In genomic region chr17:44734501-44735222, GRCm38 (mm10) we compare ENCODE assay signal across 8 mouse cellular contexts. TPM values are rescaled to one million over a fixed set of nuclear protein-coding genes. Genes with fewer than 3 reads are reported as not detected.
DNase-seq lines count a peak whose midpoint lies in the region; ATAC-seq lines count a peak whose summit lies in the region.

No protein-coding gene starts in this region.

- peak overlapping the region; percentile 91 for H3K9ac ChIP-seq in embryonic facial prominence, embryonic 12.5 days
- H3K9ac ChIP-seq in kidney, embryonic 14.5 days (ENCODE audit: low read depth, low read length), result peak overlapping the region; percentile 66
- peak overlapping the region; percentile 42; the same call in 1 of the 2 replicates for H3K9ac ChIP-seq in liver, embryonic 16.5 days (ENCODE audit: low read depth, low read length)
- peak overlapping the region; percentile 76 for H3K9ac ChIP-seq in neural tube, embryonic 13.5 days

- H3K4me2 ChIP-seq in embryonic facial prominence, embryonic 12.5 days (replicated peaks), result peak overlapping the region; percentile 76
- peak overlapping the region; percentile 64 for H3K4me2 ChIP-seq in kidney, embryonic 14.5 days (replicated peaks; ENCODE audit: low read depth, low read length)
- H3K4me2 ChIP-seq in liver, embryonic 16.5 days (ENCODE audit: low read depth, low read length), result peak overlapping the region; percentile 69
- peak overlapping the region; percentile 87 for H3K4me2 ChIP-seq in neural tube, embryonic 13.5 days

- H3K9me3 ChIP-seq in embryonic facial prominence, embryonic 12.5 days, result no peaks in the 10 kb centered on the region
- no peaks in the 10 kb centered on the region for H3K9me3 ChIP-seq in heart, embryonic 10.5 days
- no peaks in the 10 kb centered on the region for H3K9me3 ChIP-seq in kidney, embryonic 14.5 days (ENCODE audit: control insufficient read depth, low read length)
- no peaks in the 10 kb centered on the region for H3K9me3 ChIP-seq in liver, embryonic 16.5 days (replicated peaks; ENCODE audit: control insufficient read depth, low read length)
- no peaks in the 10 kb centered on the region for H3K9me3 ChIP-seq in neural tube, embryonic 13.5 days

- ATAC-seq in embryonic facial prominence, embryonic 12.5 days (ENCODE audit: insufficient number of reproducible peaks, insufficient read depth, low FRiP score, low TSS enrichment), result no peak
- peak; percentile 40; the same call in 1 of the 2 replicates for ATAC-seq in kidney, embryonic 14.5 days (ENCODE audit: low FRiP score, low TSS enrichment)
- no peak for ATAC-seq in liver, embryonic 16.5 days (ENCODE audit: low read depth)
- peak; percentile 17 for ATAC-seq in neural tube, embryonic 13.5 days (ENCODE audit: low read depth)

- H3K4me1 ChIP-seq in embryonic facial prominence, embryonic 12.5 days, result 0 out of 2 replicates have a peak, but pooled peaks cover 14% of the 10 kb centered on the region
- H3K4me1 ChIP-seq in heart, embryonic 10.5 days, result peaks cover 33% of the 10 kb centered on the region
- H3K4me1 ChIP-seq in kidney, embryonic 14.5 days (ENCODE audit: control insufficient read depth, insufficient read depth, low read length), result peaks cover 4% of the 10 kb centered on the region; the same call in 1 of the 2 replicates
- H3K4me1 ChIP-seq in liver, embryonic 16.5 days (ENCODE audit: control insufficient read depth, low read depth, low read length), result no peaks in the 10 kb centered on the region; the same call in none of the 2 replicates
- H3K4me1 ChIP-seq in neural tube, embryonic 13.5 days (replicated peaks), result peaks cover 41% of the 10 kb centered on the region

- WGBS in embryonic facial prominence, embryonic 12.5 days, result under 1% methylated on average over 48 of the region's 48 CpGs
- WGBS in heart, embryonic 10.5 days, result under 1% methylated on average over 48 of the region's 48 CpGs
- under 1% methylated on average over 48 of the region's 48 CpGs for WGBS in kidney, embryonic 14.5 days
- under 1% methylated on average over 48 of the region's 48 CpGs for WGBS in liver, embryonic 16.5 days (ENCODE audit: insufficient replicate concordance)
- WGBS in neural tube, embryonic 13.5 days, result 0% methylated on average over 48 of the region's 48 CpGs

- H3K27me3 ChIP-seq in embryonic facial prominence, embryonic 12.5 days, result peaks cover 35% of the 10 kb centered on the region
- H3K27me3 ChIP-seq in heart, embryonic 10.5 days (ENCODE audit: insufficient read depth, poor library complexity, severe bottlenecking), result peaks cover 82% of the 10 kb centered on the region
- H3K27me3 ChIP-seq in kidney, embryonic 14.5 days (ENCODE audit: control insufficient read depth, insufficient read depth, low read length), result peaks cover 64% of the 10 kb centered on the region
- H3K27me3 ChIP-seq in liver, embryonic 16.5 days (ENCODE audit: control insufficient read depth, insufficient read depth, low read depth, low read length), result peaks cover 69% of the 10 kb centered on the region
- peaks cover 84% of the 10 kb centered on the region for H3K27me3 ChIP-seq in neural tube, embryonic 13.5 days

- peak overlapping the region; percentile 68 for H3K4me3 ChIP-seq in embryonic facial prominence, embryonic 12.5 days
- peak overlapping the region; percentile 69 for H3K4me3 ChIP-seq in heart, embryonic 10.5 days
- H3K4me3 ChIP-seq in kidney, embryonic 14.5 days (ENCODE audit: low read length), result peak overlapping the region; percentile 66
- H3K4me3 ChIP-seq in liver, embryonic 16.5 days (ENCODE audit: low read depth, low read length), result peak overlapping the region; percentile 64
- peak overlapping the region; percentile 62 for H3K4me3 ChIP-seq in neural tube, embryonic 13.5 days

- peak; percentile 34 to 48 for DNase-seq in B cell, adult 2 months
- DNase-seq in adipocyte (ENCODE audit: low spot score), result peak; percentile 73
- peak; percentile 79 for DNase-seq in heart, embryonic 10.5 days (ENCODE audit: low spot score)
- DNase-seq in thymus, postnatal 10 days (ENCODE audit: low spot score in 2 of 2), result peak; percentile 17 to 23

- peak overlapping the region; percentile 91 for H3K27ac ChIP-seq in embryonic facial prominence, embryonic 12.5 days
- H3K27ac ChIP-seq in heart, embryonic 10.5 days, result peak overlapping the region; percentile 74; the same call in 1 of the 2 replicates
- H3K27ac ChIP-seq in kidney, embryonic 14.5 days (ENCODE audit: low read depth, low read length), result no peak overlapping the region
- H3K27ac ChIP-seq in liver, embryonic 16.5 days (ENCODE audit: low read length), result no peak overlapping the region
- no peak overlapping the region for H3K27ac ChIP-seq in neural tube, embryonic 13.5 days (replicated peaks)

- H3K36me3 ChIP-seq in embryonic facial prominence, embryonic 12.5 days, result no peaks in the 10 kb centered on the region
- H3K36me3 ChIP-seq in heart, embryonic 10.5 days, result no peaks in the 10 kb centered on the region
- no peaks in the 10 kb centered on the region for H3K36me3 ChIP-seq in kidney, embryonic 14.5 days (ENCODE audit: control insufficient read depth, insufficient read depth, low read length)
- H3K36me3 ChIP-seq in liver, embryonic 16.5 days (ENCODE audit: control insufficient read depth, insufficient read depth), result no peaks in the 10 kb centered on the region
- H3K36me3 ChIP-seq in neural tube, embryonic 13.5 days, result no peaks in the 10 kb centered on the region

RNA-seq across cellular contexts. Expression of gene Supt3, which starts 42.3 kb away (rescaled TPM):
- polyA plus RNA-seq in embryonic facial prominence, embryonic 12.5 days (2016; fragmentation: Nextera tagmentation; extraction: Ambion mirVana), result 27.6 and 27.8 TPM in 2 replicates
- 19.8 and 23.1 TPM in 2 replicates for polyA plus RNA-seq in heart, embryonic 10.5 days (2016; fragmentation: Nextera tagmentation; extraction: Ambion mirVana)
- polyA plus RNA-seq in kidney, embryonic 14.5 days (2014; fragmentation: Nextera tagmentation; extraction: Ambion mirVana), result 22.4 and 26.5 TPM in 2 replicates
- 6.0 and 6.2 TPM in 2 replicates for polyA plus RNA-seq in liver, embryonic 16.5 days (2015; fragmentation: Nextera tagmentation; extraction: Ambion mirVana)
- polyA plus RNA-seq in neural tube, embryonic 13.5 days (2015; fragmentation: Nextera tagmentation; extraction: Ambion mirVana), result 25.4 and 25.9 TPM in 2 replicates

Comparison
In these comparisons a context has a peak if more than half of its experiments do, and no peak if none do; other contexts are left out.
1. DNase-seq: peak in every context shown above with its lines; median percentile 79 in heart, embryonic 10.5 days; 73 in adipocyte; 41 in B cell, adult 2 months; 20 in thymus, postnatal 10 days.
2. ATAC-seq: peak in kidney, embryonic 14.5 days (single experiment) and neural tube, embryonic 13.5 days (single experiment); none in embryonic facial prominence, embryonic 12.5 days (single experiment) and liver, embryonic 16.5 days (single experiment).
3. H3K27ac ChIP-seq: peak in embryonic facial prominence, embryonic 12.5 days (single experiment) and heart, embryonic 10.5 days (single experiment); none in kidney, embryonic 14.5 days (single experiment), liver, embryonic 16.5 days (single experiment) and neural tube, embryonic 13.5 days (single experiment).
4. Peak in every context shown above with its lines, with median percentiles within 50 percentile points of each other: H3K4me2 ChIP-seq, H3K4me3 ChIP-seq and H3K9ac ChIP-seq.